Mouse (Mus musculus) A20 (cell line): ENCODE measurements around the gene Spopl.
"Not testable (repeated sequence)": the region's sequence is repeated elsewhere in the genome, so short reads cannot be mapped to it uniquely, and the experiment has no call there.

ENCODE experiments used
- DNase-seq: peaks from one replicate; pipeline ENCODE4 v3.0.0-alpha.2; 2011; ENCODE audit warnings: low read depth, low spot score

Spopl gene

DNA sequence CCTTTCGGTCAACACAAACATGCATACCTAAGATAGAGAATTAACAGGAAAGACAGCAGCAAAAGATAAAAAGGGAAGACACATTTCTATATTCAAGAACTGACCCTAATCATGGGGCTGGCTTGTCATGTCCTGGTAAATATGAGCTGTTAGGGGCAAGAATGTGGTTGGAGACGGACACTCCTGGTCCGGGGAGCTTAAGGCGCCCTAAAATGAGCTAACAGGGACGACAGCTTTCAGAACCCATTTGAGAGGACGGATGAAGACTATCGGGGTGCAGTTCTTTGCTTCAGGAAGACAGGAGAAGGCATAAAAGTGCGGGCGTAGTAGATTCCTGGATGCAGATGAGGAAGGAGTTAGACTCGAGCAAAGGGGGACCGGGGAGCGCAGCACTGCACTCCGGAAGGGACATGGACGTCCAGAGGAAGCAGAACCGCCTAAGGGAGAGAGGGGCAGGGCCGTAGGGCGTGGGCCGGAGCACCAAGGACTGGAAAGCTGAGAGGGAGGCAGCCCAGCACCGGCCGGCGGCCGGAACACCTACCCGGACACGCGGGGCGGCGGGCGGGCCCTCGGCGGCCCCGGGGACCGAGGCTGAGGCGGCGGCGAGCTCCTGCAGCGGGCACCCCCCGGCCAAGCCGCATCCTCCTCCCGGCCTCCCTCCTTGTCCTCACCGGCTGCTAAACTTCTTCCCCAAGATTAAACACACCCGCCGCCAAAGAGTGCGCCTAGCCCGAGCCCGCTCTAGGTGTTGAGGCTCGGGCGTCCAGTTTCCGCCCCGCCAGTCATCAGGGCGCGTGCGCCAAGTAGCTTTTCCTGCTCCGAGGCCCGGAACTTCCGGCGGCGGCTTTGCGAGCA lies at the start of gene Spopl:
Gene Spopl (minus strand): TSS at position 805 of the 855 bp plus-strand sequence.
- peak; percentile 88 for DNase-seq

DNA sequence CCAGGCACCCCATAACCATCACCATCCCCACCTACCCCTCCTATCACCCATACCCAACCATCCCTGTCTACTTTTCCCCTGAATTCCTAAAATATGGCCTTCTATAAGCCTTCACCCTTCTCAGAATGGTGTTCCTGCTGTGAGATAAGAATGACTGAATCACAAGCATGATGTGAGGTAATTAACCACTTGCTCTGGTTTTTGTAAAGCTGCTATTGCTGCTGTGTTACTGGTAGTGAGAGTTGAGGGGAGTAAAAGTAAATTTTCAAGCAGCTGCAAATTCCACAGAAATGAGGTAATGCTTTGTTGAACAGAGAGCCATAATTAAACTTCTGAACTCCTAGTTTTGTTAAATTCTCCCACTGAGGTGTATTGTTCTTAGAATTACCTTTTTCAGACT lies 48.2 kb upstream of the Spopl start:
- DNase-seq, result no peak

DNA sequence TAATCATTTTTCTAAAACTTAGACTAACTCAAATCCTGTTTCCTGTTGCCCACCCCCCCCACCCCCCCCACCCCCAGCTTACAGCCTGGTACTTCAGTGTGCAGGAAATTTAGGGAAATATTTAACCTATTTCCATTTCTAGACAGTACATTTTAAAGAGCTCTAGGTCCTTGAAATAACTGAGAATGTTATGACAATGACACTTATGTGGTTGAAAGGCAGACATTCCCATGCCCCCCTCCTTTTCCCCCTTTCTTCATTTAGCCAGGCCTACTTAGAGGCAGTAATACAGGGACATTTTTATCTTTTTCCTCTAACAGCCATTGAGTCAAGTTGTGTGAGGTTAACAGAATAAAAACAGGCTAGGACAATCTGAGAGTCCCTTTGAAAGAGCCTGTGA lies 46.1 kb upstream of the Spopl start:
- DNase-seq, result no peak

DNA sequence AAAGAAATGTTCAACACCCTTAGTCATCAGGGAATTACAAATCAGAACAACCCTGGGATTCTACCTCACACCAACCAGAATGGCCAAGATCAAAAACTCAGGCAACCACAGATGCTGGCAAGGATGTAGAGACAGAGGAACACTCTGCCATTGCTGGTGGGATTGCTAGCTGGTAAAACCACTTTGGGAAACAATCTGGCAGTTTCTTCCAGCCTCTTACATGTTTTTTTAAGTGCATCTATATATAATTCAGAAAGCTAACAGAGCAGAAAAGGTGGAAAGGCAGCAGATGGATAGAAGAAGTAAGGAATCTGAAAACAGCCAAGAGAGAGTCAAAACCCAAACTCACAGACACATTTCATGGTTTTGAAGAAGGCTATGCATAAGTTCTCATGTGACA lies 33.5 kb upstream of the Spopl start:
- DNase-seq, result no peak

DNA sequence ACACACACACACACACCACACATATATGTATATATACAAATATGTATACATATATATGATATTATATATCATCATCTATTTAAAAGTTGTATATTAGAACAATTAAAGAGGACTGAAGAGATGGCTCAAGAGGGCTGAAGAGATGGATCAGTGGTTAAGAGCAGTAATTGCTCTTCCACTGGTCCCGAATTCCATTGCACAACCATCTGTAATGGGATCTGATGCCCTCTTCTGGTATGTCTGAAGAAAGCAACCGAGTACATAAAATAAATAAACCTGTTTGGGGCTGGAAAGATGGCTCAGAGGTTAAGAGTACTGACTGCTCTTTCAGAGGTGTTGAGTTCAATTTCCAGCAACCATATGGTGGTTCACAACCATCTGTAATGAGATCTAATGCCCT lies 16.9 kb upstream of the Spopl start:
- DNase-seq, result peak; percentile 12

DNA sequence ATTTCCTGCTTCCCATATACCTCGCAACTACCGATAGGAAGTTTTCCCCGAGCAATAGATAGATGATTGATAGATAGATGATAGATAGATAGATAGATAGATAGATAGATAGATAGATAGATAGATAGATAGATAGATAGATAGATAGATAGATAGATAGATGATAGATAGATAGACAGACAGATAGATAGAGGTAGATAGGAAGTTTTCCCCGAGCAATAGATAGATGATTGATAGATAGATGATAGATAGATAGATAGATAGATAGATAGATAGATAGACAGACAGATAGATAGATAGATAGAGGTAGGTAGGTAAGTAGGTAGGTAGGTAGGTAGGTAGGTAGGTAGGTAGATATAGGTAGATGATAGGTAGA lies 239 bp upstream of the Spopl start:
- DNase-seq, result peak; percentile 34

DNA sequence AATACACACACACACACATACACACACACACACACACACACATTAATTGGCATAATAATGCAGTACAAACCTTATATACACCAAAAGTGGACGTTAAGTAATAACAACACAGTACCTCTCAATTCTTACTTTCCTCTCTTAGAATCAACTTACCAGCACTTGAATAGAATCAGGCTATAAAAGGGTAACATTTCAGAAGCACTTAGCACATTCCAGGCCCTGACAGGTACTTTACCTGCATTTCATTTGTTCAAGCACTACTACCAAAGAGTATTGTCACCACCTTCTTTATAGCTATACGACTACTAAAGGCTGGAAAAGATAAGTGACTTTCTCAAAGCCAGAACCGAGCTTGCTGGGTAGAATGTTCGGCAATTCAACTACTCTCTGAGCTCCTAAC lies 1.3 kb downstream of the Spopl start:
- no peak for DNase-seq

DNA sequence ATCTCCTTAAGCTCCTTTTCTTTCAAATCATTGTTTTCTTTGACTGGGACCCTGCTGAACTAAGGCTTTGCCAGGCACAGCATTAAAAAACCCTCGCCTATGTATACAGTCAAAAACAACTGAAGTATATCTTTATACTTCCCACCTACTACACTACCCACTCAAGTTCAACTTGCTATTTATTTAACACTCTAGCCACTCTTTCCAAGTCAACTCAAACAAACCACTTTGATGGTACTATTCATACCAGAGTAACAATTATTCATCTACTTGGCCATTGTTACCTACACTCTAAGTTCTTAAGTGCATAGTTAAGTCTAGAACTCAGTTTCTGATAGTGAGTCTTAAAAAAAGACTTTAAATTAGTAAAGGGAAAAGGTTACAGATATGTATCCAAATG lies 3.1 kb downstream of the Spopl start:
- DNase-seq, result no peak

DNA sequence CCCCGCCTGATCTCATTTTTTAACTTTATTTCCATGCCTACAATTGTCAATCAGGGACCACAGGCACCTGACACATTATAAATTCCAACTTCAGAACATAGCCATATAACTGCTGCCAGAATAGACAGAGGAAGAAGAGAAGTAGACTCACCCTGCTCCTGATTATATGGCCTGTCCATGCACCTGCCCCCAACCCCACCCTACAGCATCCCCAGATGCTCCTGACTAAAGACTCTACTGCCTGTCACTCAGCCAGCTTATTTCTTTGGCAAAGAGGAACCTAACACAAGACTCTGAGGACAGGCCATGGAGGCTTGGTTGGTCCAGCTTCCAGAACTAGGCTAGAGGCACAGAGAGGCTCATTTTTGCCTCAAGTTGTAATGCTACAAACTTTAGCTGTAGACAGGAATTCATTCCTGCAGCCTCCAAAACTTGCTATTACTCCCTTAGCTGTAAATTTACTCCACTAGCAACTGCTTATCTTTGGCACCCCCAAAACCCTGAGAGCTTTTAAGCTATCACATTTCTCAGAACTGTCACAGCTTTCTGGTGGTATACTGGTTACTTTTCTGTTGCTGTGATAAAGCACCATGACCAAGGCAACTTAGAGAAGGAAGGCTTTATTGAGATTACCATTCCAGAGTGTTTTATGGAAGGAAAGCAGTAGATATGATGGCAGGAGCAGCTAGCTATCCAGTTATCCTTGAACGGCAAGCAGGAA lies 6.7 kb downstream of the Spopl start:
- no peak for DNase-seq

DNA sequence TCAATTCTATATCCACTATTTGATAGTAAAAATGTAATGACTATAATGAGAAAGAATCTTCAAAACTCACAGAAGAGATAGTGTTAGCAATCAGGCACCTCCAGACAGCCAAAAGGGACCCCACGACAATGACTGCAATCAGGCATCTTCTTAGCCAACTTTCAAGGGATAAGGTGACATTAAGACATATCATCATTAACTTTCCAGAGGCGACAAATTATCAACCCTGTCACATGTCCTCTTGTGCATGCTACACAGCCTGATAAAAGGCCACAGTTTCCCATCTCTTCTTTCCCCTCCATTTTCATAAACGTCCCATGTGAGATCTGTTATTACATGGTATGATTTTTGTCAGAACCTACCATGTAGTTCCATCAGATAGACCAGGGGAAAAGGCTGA lies 9.0 kb downstream of the Spopl start:
- DNase-seq, result no peak

DNA sequence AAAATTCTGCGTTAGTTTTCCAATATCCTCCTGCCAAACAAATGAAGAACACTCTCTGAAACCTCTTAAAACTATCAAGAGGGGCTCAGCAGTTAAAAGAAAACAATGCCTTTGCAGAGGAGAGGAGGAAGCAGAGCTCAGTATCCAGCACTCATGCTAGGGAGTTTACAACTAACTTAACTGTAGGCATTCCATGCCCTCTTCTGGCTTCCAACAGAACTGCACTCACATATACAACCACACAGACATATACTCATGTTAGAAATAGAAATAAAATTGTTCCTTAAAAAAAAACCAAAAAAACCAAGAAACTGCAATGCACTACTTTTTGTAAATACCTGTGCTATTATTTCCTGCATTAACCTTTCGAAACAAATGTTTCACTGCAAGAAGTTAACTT lies 12.7 kb downstream of the Spopl start:
- DNase-seq, result peak; percentile 39

DNA sequence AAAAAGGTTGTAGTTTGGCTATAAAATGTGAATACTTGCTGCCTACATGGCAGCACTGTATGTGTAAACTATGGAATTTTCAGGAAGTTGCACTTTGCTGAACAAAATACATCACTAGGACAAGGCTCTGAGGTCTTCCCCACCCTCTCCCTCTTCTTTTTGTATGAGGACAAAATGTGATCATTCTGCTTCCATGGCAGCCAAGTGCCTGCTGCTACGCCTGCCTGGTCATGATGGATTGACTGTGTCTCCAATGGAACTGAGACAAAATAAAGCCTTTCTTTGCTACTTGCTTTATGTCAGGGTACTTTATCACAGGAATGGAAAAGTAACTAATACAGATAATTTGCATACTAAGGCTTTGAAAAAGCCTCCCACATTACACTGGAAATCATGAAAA lies 20.7 kb downstream of the Spopl start:
- no peak for DNase-seq

DNA sequence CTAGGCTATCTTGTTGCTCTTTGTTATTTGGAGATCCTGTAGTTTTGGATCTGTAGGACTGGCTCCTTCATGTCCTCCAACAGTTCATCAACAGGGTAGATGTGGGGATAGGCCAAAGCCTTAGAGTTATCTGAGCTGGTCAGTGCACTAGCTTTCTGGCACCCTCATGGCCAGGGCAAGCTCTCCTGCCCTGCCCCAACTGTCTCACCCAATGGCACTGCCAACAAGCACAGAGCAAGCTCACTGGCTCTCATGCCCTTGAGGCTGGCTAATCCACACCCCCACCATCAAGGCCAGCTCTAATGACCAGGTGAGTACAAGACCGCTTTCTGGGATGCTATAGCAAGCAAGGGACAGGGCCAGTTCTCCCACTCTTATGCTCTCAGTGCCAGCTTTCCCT lies 24.7 kb downstream of the Spopl start:
- DNase-seq, result no peak

DNA sequence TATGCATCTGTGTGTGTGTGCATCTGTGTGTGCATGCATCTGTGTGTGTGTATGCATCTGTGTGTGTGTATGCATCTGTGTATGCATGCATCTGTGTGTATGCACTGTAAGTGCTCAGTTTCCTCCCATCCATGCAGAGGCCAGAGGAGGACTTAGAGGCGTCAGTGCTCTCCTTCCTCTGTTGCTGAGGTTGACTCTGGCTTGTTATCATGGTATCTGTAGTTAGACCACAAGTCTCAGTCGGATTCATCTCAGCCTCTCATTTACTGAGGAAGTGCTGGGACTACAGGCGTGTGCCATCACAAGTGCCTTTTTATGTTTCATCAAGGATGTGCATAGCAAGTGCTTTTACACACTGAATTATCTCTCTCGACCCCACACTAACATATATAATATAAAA lies 31.9 kb downstream of the Spopl start:
- DNase-seq, result no peak

DNA sequence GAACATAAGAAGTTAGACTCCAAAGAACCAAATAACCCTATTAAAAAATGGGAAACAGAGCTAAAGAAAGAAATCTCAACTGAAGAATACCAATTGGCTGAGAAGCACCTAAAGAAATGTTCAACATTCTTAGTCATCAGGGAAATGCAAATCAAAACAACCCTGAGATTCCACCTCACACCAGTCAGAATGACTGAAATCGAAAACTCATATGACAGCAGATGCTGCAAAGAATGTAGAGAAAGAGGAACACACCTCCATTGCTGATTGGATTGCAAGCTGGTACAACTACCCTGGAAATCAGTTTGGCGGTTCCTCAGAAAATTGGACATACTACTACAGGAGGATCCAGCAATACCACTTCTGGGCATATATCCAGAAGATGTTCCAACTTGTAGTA lies 44.2 kb downstream of the Spopl start:
- not testable (repeated sequence) for DNase-seq

DNA sequence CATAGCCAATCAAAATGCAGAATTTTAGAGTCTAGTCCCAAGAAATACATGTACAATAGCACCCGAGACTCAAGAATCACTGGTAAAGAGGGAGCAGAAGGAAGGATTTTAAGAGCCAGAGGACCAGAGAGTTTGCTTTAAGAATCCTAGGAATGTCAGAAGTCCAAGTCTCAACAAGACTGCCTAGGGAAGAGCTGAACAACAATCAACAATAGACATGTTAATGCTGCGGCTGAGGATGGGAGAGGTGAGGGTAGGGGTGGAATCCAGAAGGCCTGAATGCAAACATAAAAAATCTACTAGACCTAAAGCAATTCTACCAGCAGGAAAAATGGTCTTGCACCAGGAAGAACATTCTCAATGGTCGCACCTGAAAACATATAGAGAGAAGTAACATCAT lies 66.8 kb downstream of the Spopl start:
- DNase-seq, result no peak

DNA sequence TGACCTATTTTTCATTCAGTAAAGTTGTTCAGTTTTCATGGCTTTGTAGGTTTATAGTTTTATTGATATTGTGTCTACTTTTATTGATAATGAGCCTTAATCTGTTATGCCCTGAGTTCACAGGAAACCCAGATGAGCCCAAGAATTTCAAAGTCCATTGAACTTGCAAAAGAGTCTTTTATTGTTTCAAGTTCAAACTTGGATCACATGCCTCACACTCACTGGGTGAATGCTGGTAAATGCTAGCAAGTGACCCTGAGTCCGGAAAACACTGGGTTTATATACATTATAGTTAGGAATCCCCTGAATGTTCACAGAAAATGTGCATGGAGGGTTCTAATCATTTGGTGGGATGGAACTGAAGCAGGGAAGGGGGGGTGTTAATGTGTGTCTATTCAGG lies 90.2 kb downstream of the Spopl start:
- DNase-seq, result no peak

DNA sequence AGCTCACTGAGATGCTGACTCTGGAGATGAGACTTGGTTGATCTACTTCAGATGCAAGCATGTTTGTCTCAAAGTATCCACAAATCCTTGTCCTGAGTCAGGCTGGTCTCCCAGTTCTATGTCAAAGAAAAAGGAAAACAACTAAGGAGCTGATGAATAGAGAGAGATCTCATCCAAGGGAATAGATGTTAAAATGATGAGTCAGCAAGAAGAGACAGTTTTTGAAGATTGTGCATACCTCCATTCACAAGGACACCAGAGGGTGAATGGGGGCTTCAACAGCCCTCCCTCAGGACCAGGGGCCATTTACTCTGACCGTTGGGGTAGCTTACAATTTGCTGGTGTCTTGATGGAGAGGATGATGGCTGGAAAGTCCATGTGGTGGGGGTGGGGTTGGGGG lies 104.4 kb downstream of the Spopl start:
- DNase-seq, result no peak

DNA sequence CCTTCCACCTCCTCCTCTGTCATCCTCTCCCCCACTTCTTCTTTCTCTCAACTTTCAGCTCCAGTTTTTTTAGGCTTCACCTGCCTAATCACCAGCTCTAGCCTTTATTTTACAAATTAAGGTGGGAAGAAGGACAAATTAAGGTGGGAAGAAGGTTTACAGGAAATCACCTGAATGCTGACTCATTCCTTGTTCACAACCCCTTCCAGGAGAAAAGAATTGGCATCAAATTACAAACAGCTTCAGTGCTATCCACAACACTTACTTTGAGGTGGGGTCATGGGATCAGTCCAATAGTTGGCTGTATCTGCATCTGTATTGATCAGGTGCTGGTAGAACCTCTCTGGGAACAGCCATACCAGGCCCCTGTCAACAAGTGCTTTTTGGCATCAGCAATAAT lies 114.5 kb downstream of the Spopl start:
- no peak for DNase-seq
